Mouse (Mus musculus): ENCODE results near the gene Ccdc73. TPM values are rescaled to one million over a fixed set of nuclear protein-coding genes. Genes with fewer than 3 reads are reported as not detected.

Ccdc73 gene
- polyA plus RNA-seq, 1 experiment from 2014 or later = 7.4 TPM

DNA sequence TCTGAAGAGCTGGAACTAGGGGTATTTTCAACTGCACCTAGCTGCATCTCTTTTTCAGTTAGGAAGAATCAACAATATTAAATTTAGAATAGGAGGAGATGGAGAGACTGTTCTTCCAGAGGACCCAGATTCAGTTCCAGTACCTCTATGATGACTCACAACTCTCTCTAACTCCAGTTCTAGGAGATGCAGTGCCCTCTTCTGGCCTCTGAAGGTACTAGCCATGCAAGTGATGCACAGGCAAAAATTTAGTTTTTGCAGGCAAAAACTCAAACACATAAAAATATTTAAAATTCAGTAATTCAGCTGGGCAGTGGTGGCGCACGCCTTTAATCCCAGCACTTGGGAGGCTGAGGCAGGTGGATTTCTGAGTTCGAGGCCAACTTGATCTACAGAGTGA is 48.1 kb downstream of the Ccdc73 start:
- Histone ChIP-seq H3K4me3 (ENCODE audit: low read length) (no peak overlapping the region), H3K36me3 (ENCODE audit: control insufficient read depth, insufficient read depth, low read length) (no peaks in the 10 kb centered on the region), H3K4me1 (ENCODE audit: control insufficient read depth, insufficient read depth, low read length) (no peaks in the 10 kb centered on the region), H3K27ac (ENCODE audit: low read depth, low read length) (no peak overlapping the region), H3K27me3 (ENCODE audit: control insufficient read depth, insufficient read depth, low read length) (no peaks in the 10 kb centered on the region), H3K9me3 (ENCODE audit: control insufficient read depth, low read length) (no peaks in the 10 kb centered on the region), H3K9ac (ENCODE audit: low read depth, low read length) (no peak overlapping the region), H3K4me2 (replicated peaks; ENCODE audit: low read depth, low read length) (no peak overlapping the region)
- WGBS = 89% methylated on average over 3 of the region's 3 CpGs
- ATAC-seq (ENCODE audit: low FRiP score, low TSS enrichment) = no peak

DNA sequence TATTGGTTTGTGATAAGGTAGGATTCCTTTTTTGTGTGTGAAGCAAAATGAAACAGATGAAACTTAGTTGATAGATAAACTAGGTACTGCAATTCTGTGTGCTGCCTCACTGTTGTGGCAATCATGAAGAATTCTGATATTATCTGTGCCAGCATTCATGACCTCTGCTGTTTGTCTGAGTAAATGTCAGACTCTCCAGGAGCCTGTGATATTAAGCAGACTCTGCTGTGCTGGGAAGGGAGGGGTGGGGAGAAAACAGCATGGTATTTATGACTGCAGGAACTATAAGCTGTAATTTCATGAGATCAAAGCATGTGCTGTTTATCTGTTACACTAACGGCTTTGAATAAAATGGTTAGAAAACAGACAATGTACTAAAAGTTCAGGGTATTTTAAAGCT is 96.9 kb downstream of the Ccdc73 start:
- 4% methylated on average over 1 of the region's 1 CpGs for WGBS
- Histone ChIP-seq H3K4me3 (ENCODE audit: low read length) (no peak overlapping the region), H3K27me3 (ENCODE audit: control insufficient read depth, insufficient read depth, low read length) (no peaks in the 10 kb centered on the region), H3K4me2 (replicated peaks; ENCODE audit: low read depth, low read length) (no peak overlapping the region), H3K9me3 (ENCODE audit: control insufficient read depth, low read length) (no peaks in the 10 kb centered on the region), H3K9ac (ENCODE audit: low read depth, low read length) (no peak overlapping the region), H3K27ac (ENCODE audit: low read depth, low read length) (no peak overlapping the region), H3K36me3 (ENCODE audit: control insufficient read depth, insufficient read depth, low read length) (no peaks in the 10 kb centered on the region), H3K4me1 (ENCODE audit: control insufficient read depth, insufficient read depth, low read length) (no peaks in the 10 kb centered on the region)
- ATAC-seq (ENCODE audit: low FRiP score, low TSS enrichment) = no peak

DNA sequence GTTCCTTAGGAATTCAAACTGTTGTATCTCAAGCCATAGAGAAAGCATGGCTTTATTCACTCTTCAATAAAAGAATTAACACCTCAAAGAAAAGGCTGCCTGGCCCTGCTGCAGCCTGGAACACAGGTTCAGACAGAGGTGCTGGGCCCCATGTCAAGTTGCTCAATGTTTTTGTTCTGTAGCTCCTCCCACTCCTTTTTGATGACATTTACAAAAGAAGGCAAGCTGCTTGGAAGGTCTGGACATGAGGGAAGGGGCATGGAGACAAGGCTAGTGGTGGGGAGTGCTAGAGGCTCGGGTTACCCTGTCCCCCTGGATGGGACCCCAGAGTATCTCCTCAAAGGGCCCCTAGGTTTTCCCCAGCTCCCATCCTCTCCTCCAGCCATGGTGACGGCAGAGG is 114.1 kb downstream of the Ccdc73 start:
- Histone ChIP-seq H3K36me3 (ENCODE audit: control insufficient read depth, insufficient read depth, low read length) (no peaks in the 10 kb centered on the region), H3K4me2 (replicated peaks; ENCODE audit: low read depth, low read length) (no peak overlapping the region), H3K9ac (ENCODE audit: low read depth, low read length) (no peak overlapping the region), H3K4me1 (ENCODE audit: control insufficient read depth, insufficient read depth, low read length) (no peaks in the 10 kb centered on the region), H3K9me3 (ENCODE audit: control insufficient read depth, low read length) (no peaks in the 10 kb centered on the region), H3K27me3 (ENCODE audit: control insufficient read depth, insufficient read depth, low read length) (no peaks in the 10 kb centered on the region), H3K27ac (ENCODE audit: low read depth, low read length) (no peak overlapping the region), H3K4me3 (ENCODE audit: low read length) (no peak overlapping the region)
- no peak for ATAC-seq (ENCODE audit: low FRiP score, low TSS enrichment)
- 17% methylated on average over 2 of the region's 2 CpGs for WGBS

- H3K9me3 ChIP-seq (ENCODE audit: control insufficient read depth, low read length) = no peaks in the 10 kb centered on the region
- H3K4me3 ChIP-seq (ENCODE audit: low read length) = no peak overlapping the region
- no peak overlapping the region for H3K9ac ChIP-seq (ENCODE audit: low read depth, low read length)
- 66% methylated on average over 3 of the region's 3 CpGs for WGBS
- no peak overlapping the region for H3K4me2 ChIP-seq (replicated peaks; ENCODE audit: low read depth, low read length)
- no peaks in the 10 kb centered on the region for H3K4me1 ChIP-seq (ENCODE audit: control insufficient read depth, insufficient read depth, low read length)
- no peak overlapping the region for H3K27ac ChIP-seq (ENCODE audit: low read depth, low read length)
- ATAC-seq (ENCODE audit: low FRiP score, low TSS enrichment) = no peak
- H3K27me3 ChIP-seq (ENCODE audit: control insufficient read depth, insufficient read depth, low read length) = no peaks in the 10 kb centered on the region
- no peaks in the 10 kb centered on the region for H3K36me3 ChIP-seq (ENCODE audit: control insufficient read depth, insufficient read depth, low read length)
These were observed 118.2 kb downstream of the Ccdc73 start for GRCm38 (mm10) chr2:104985796-104986195.

GRCm38 (mm10) chr2:104988974-104989373 is 121.4 kb downstream of the Ccdc73 start:
- 56% methylated on average over 1 of the region's 1 CpGs for WGBS
- Histone ChIP-seq H3K9ac (ENCODE audit: low read depth, low read length) (no peak overlapping the region), H3K9me3 (ENCODE audit: control insufficient read depth, low read length) (no peaks in the 10 kb centered on the region), H3K4me3 (ENCODE audit: low read length) (no peak overlapping the region), H3K36me3 (ENCODE audit: control insufficient read depth, insufficient read depth, low read length) (no peaks in the 10 kb centered on the region), H3K27me3 (ENCODE audit: control insufficient read depth, insufficient read depth, low read length) (no peaks in the 10 kb centered on the region), H3K27ac (ENCODE audit: low read depth, low read length) (no peak overlapping the region), H3K4me2 (replicated peaks; ENCODE audit: low read depth, low read length) (no peak overlapping the region), H3K4me1 (ENCODE audit: control insufficient read depth, insufficient read depth, low read length) (no peaks in the 10 kb centered on the region)
- ATAC-seq (ENCODE audit: low FRiP score, low TSS enrichment) = 0 out of 2 replicates have a peak, but pooled peaks have one; percentile 39

DNA sequence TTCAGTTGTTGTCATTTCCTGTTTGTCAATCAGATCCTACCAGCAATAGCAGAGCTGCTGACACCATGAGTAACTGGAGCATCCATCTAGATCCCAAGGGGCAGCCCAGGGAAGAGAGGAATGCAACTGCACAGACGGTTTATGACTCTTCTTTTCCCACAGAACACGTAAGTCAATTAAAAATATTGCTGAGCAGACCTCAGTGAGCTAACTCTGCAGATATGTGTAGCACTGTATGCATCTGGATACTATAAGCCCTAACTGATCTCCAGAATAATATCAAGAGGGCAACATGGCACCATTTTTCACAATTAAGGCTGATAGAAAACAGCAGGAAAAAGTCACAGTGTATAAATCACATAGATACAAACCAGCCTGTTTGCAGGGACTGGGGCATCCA is 126.8 kb downstream of the Ccdc73 start:
- peak; percentile 75; the same call in 1 of the 2 replicates for ATAC-seq (ENCODE audit: low FRiP score, low TSS enrichment)

DNA sequence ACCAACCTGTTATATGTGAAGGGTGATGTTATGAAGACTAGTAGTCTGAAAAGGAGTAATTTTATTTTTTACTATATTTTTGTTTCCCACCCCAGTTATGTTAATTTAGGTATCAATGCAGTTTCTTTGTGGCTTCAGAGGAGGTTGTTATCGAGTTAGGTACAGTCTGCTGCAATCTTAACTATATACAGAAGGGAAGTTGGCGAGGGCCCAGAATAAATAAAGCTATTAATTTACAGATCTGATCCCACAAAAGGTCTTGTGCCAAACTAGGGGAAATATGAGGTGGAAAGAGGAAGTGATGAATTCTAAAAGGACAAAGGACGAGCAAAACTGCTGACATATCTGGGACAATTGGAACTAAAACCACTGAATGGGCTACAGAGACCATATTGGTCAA is 128.6 kb downstream of the Ccdc73 start:
- 55% methylated on average over 3 of the region's 3 CpGs for WGBS
- ATAC-seq (ENCODE audit: low FRiP score, low TSS enrichment) = no peak

More for the DNA sequence above, 126.8 kb downstream of the Ccdc73 start:
- H3K4me3 ChIP-seq (ENCODE audit: low read length) = no peak overlapping the region
- H3K27ac ChIP-seq (ENCODE audit: low read depth, low read length) = no peak overlapping the region
- WGBS = 22% methylated on average over 2 of the region's 2 CpGs
- H3K9me3 ChIP-seq (ENCODE audit: control insufficient read depth, low read length) = no peaks in the 10 kb centered on the region
- no peak overlapping the region for H3K4me2 ChIP-seq (replicated peaks; ENCODE audit: low read depth, low read length)
- no peak overlapping the region for H3K9ac ChIP-seq (ENCODE audit: low read depth, low read length)
- no peaks in the 10 kb centered on the region for H3K4me1 ChIP-seq (ENCODE audit: control insufficient read depth, insufficient read depth, low read length)
- no peaks in the 10 kb centered on the region for H3K27me3 ChIP-seq (ENCODE audit: control insufficient read depth, insufficient read depth, low read length)
- peaks cover 11% of the 10 kb centered on the region for H3K36me3 ChIP-seq (ENCODE audit: control insufficient read depth, insufficient read depth, low read length)

DNA sequence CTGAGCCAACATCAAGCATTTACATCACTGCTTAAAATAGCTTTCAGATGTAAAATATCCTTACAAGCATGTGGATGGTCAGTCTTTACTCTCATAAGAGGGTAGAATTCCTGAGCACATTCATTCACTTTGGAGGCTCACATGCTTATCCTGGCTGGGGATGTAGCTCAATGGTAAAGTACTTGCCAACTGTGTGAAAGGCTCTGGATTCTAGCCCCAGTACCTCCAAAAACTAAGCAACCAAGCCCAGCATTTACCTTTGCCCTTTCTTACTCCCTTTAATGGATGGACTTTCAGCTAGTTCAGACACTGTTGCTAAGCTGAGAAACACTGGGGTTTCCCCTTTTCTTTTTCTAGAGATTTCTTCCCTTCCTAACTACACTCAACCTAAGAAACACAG is 139.6 kb downstream of the Ccdc73 start:
- Histone ChIP-seq H3K36me3 (ENCODE audit: control insufficient read depth, insufficient read depth, low read length) (peaks cover 85% of the 10 kb centered on the region), H3K4me2 (replicated peaks; ENCODE audit: low read depth, low read length) (no peak overlapping the region)

More for the DNA sequence above, 128.6 kb downstream of the Ccdc73 start:
- H3K4me3 ChIP-seq (ENCODE audit: low read length) = no peak overlapping the region
- H3K27me3 ChIP-seq (ENCODE audit: control insufficient read depth, insufficient read depth, low read length) = no peaks in the 10 kb centered on the region
- H3K27ac ChIP-seq (ENCODE audit: low read depth, low read length) = no peak overlapping the region
- no peak overlapping the region for H3K9ac ChIP-seq (ENCODE audit: low read depth, low read length)
- H3K36me3 ChIP-seq (ENCODE audit: control insufficient read depth, insufficient read depth, low read length) = peaks cover 11% of the 10 kb centered on the region
- no peaks in the 10 kb centered on the region for H3K4me1 ChIP-seq (ENCODE audit: control insufficient read depth, insufficient read depth, low read length)
- H3K4me2 ChIP-seq (replicated peaks; ENCODE audit: low read depth, low read length) = no peak overlapping the region
- no peaks in the 10 kb centered on the region for H3K9me3 ChIP-seq (ENCODE audit: control insufficient read depth, low read length)

GRCm38 (mm10) chr2:105016192-105016966 is 148.8 kb downstream of the Ccdc73 start:
- H3K4me1 ChIP-seq (ENCODE audit: control insufficient read depth, insufficient read depth, low read length) = peaks cover 6% of the 10 kb centered on the region
- ATAC-seq (ENCODE audit: low FRiP score, low TSS enrichment) = no peak; the same call in 1 of the 2 replicates
- H3K9ac ChIP-seq (ENCODE audit: low read depth, low read length) = peak overlapping the region; percentile 87
- peaks cover 25% of the 10 kb centered on the region for H3K36me3 ChIP-seq (ENCODE audit: control insufficient read depth, insufficient read depth, low read length)
- no peaks in the 10 kb centered on the region for H3K9me3 ChIP-seq (ENCODE audit: control insufficient read depth, low read length)
- peak overlapping the region; percentile 59 for H3K4me3 ChIP-seq (ENCODE audit: low read length)
- 1% methylated on average over 43 of the region's 43 CpGs for WGBS
- H3K4me2 ChIP-seq (replicated peaks; ENCODE audit: low read depth, low read length) = peak overlapping the region; percentile 83
- H3K27me3 ChIP-seq (ENCODE audit: control insufficient read depth, insufficient read depth, low read length) = no peaks in the 10 kb centered on the region
- peak overlapping the region; percentile 74 for H3K27ac ChIP-seq (ENCODE audit: low read depth, low read length)

More for the DNA sequence above, 139.6 kb downstream of the Ccdc73 start:
- Histone ChIP-seq H3K27me3 (ENCODE audit: control insufficient read depth, insufficient read depth, low read length) (no peaks in the 10 kb centered on the region), H3K27ac (ENCODE audit: low read depth, low read length) (no peak overlapping the region), H3K9ac (ENCODE audit: low read depth, low read length) (no peak overlapping the region), H3K4me1 (ENCODE audit: control insufficient read depth, insufficient read depth, low read length) (no peaks in the 10 kb centered on the region), H3K9me3 (ENCODE audit: control insufficient read depth, low read length) (no peaks in the 10 kb centered on the region), H3K4me3 (ENCODE audit: low read length) (no peak overlapping the region)
- ATAC-seq (ENCODE audit: low FRiP score, low TSS enrichment) = no peak

All from kidney, embryonic 14.5 days (tissue).